Mouse (Mus musculus) embryonic facial prominence, embryonic 14.5 days (tissue): ENCODE results near the gene Tmem97. TPM values are rescaled to one million over a fixed set of nuclear protein-coding genes. Genes with fewer than 3 reads are reported as not detected.

Experiments
- ATAC-seq: fragments of 200-750 bp; cut with Nextera tagmentation; 2 replicates; pipeline ENCODE4 v1.8.0; 2017; ENCODE audit warnings: low read depth, moderate number of reproducible peaks, moderate TSS enrichment
- DNase-seq: peaks from one replicate; pipeline ENCODE4 v3.0.0-alpha.2; 2015; ENCODE audit warnings: low spot score
- H3K27ac ChIP-seq: fragments of 300-500 bp; sonication (generic); replicated peaks from 2 replicates; pipeline ENCODE4 v1.5.1; 2014; ENCODE audit warnings: low read depth, mild to moderate bottlenecking, low read length, moderate library complexity
- H3K27me3 ChIP-seq: fragments of 300-500 bp; sonication (generic); replicated peaks from 2 replicates; pipeline ENCODE4 v1.6.1; 2014; ENCODE audit warnings: low read length; ENCODE audit not compliant: control insufficient read depth, insufficient read depth
- H3K36me3 ChIP-seq: fragments of 300-500 bp; sonication (generic); 2 replicates; pipeline ENCODE4 v1.6.1; 2014; ENCODE audit warnings: low read length, mixed read lengths; ENCODE audit not compliant: control insufficient read depth, insufficient read depth
- H3K4me1 ChIP-seq: fragments of 300-500 bp; sonication (generic); 2 replicates; pipeline ENCODE4 v1.6.1; 2014; ENCODE audit warnings: antibody characterized with exemption, low read length; ENCODE audit not compliant: control insufficient read depth, insufficient read depth
- H3K4me2 ChIP-seq: fragments of 300-500 bp; sonication (generic); 2 replicates; pipeline ENCODE4 v1.6.1; 2014; ENCODE audit warnings: low read depth, mild to moderate bottlenecking, low read length, moderate library complexity, mixed read lengths
- H3K4me3 ChIP-seq: fragments of 300-500 bp; sonication (generic); 2 replicates; pipeline ENCODE4 v1.5.1; 2014; ENCODE audit warnings: low read depth, mild to moderate bottlenecking, low read length
- H3K9ac ChIP-seq: fragments of 300-500 bp; sonication (generic); 2 replicates; pipeline ENCODE4 v1.6.1; 2014; ENCODE audit warnings: low read depth, mild to moderate bottlenecking, low read length, moderate library complexity, mixed read lengths
- H3K9me3 ChIP-seq: fragments of 300-500 bp; sonication (generic); 2 replicates; pipeline ENCODE4 v1.6.1; 2016; ENCODE audit warnings: low read length; ENCODE audit not compliant: control insufficient read depth
- WGBS: fragments of 180-500 bp; shearing (Covaris S2); extraction: QIAGEN DNeasy Blood & Tissue Kit; methylation state at CpG from one replicate; pipeline ENCODE4 v1.1.7; 2014; 5-methylcytosine and 5-hydroxymethylcytosine counted together
- polyA plus RNA-seq: library from polyadenylated mRNA; unstranded; fragments of >200 nt; fragmentation: Nextera tagmentation; extraction: Ambion mirVana; gene quantifications from 2 replicates; pipeline ENCODE4 v1.2.1, GENCODE M21; 2014

Gene Tmem97
- polyA plus RNA-seq, 1 experiment from 2014 or later: 86.9 TPM

GRCm38 (mm10) chr11:78530001-78530400 lies 20.6 kb downstream of the Tmem97 start:
- DNase-seq: no peak
- Histone ChIP-seq H3K4me3 (no peak overlapping the region), H3K4me2 (no peak overlapping the region), H3K4me1 (peaks cover 8% of the 10 kb centered on the region), H3K9me3 (no peaks in the 10 kb centered on the region), H3K27ac (no peak overlapping the region), H3K9ac (no peak overlapping the region), H3K36me3 (peaks cover 64% of the 10 kb centered on the region), H3K27me3 (no peaks in the 10 kb centered on the region)
- ATAC-seq: no peak
- WGBS: 95% methylated on average over 12 of the region's 12 CpGs

- H3K9me3 ChIP-seq: no peaks in the 10 kb centered on the region
- ATAC-seq (no peak), DNase-seq (no peak)
- 82% methylated on average over 9 of the region's 9 CpGs for WGBS
- H3K27ac ChIP-seq: no peak overlapping the region
- H3K4me1 ChIP-seq: no peaks in the 10 kb centered on the region
- no peaks in the 10 kb centered on the region for H3K27me3 ChIP-seq
- H3K9ac ChIP-seq: no peak overlapping the region
- H3K4me2 ChIP-seq: no peak overlapping the region
- peaks cover 77% of the 10 kb centered on the region for H3K36me3 ChIP-seq
- H3K4me3 ChIP-seq: no peak overlapping the region
Observed at GRCm38 (mm10) chr11:78528714-78529113, 21.9 kb downstream of the Tmem97 start.

- H3K9ac ChIP-seq: no peak overlapping the region
- peaks cover 97% of the 10 kb centered on the region for H3K36me3 ChIP-seq
- DNase-seq (no peak), ATAC-seq (no peak)
- H3K4me3 ChIP-seq: no peak overlapping the region
- H3K27ac ChIP-seq: no peak overlapping the region
- H3K4me1 ChIP-seq: no peaks in the 10 kb centered on the region
- H3K4me2 ChIP-seq: no peak overlapping the region
- WGBS: 77% methylated on average over 2 of the region's 2 CpGs
- no peaks in the 10 kb centered on the region for H3K9me3 ChIP-seq
- H3K27me3 ChIP-seq: no peaks in the 10 kb centered on the region
Observed at GRCm38 (mm10) chr11:78524838-78525237, 25.7 kb downstream of the Tmem97 start.

GRCm38 (mm10) chr11:78523241-78523955 lies 27.2 kb downstream of the Tmem97 start:
- Histone ChIP-seq H3K9ac (no peak overlapping the region), H3K27ac (no peak overlapping the region), H3K27me3 (no peaks in the 10 kb centered on the region), H3K9me3 (no peaks in the 10 kb centered on the region), H3K4me2 (no peak overlapping the region), H3K4me1 (no peaks in the 10 kb centered on the region), H3K4me3 (no peak overlapping the region), H3K36me3 (peaks cover 100% of the 10 kb centered on the region)
- ATAC-seq: no peak
- DNase-seq: no peak
- 77% methylated on average over 9 of the region's 9 CpGs for WGBS

GRCm38 (mm10) chr11:78522481-78522997 lies 28.0 kb downstream of the Tmem97 start:
- Histone ChIP-seq H3K36me3 (peaks cover 100% of the 10 kb centered on the region), H3K4me3 (no peak overlapping the region), H3K27ac (no peak overlapping the region), H3K9ac (no peak overlapping the region), H3K9me3 (no peaks in the 10 kb centered on the region), H3K27me3 (no peaks in the 10 kb centered on the region), H3K4me1 (no peaks in the 10 kb centered on the region), H3K4me2 (no peak overlapping the region)
- ATAC-seq (no peak), DNase-seq (peak; percentile 27)
- 73% methylated on average over 1 of the region's 1 CpGs for WGBS

GRCm38 (mm10) chr11:78521880-78522279 lies 28.7 kb downstream of the Tmem97 start:
- Histone ChIP-seq H3K9ac (no peak overlapping the region), H3K36me3 (peaks cover 96% of the 10 kb centered on the region), H3K9me3 (no peaks in the 10 kb centered on the region), H3K27ac (no peak overlapping the region), H3K4me1 (no peaks in the 10 kb centered on the region), H3K4me2 (no peak overlapping the region), H3K27me3 (no peaks in the 10 kb centered on the region), H3K4me3 (no peak overlapping the region)
- ATAC-seq (no peak), DNase-seq (no peak)
- 92% methylated on average over 3 of the region's 3 CpGs for WGBS

- no peaks in the 10 kb centered on the region for H3K9me3 ChIP-seq
- H3K4me2 ChIP-seq: no peak overlapping the region
- H3K27me3 ChIP-seq: no peaks in the 10 kb centered on the region
- H3K36me3 ChIP-seq: peaks cover 91% of the 10 kb centered on the region
- no peak overlapping the region for H3K27ac ChIP-seq
- 87% methylated on average over 10 of the region's 10 CpGs for WGBS
- DNase-seq: no peak
- ATAC-seq: no peak
- no peak overlapping the region for H3K9ac ChIP-seq
- H3K4me1 ChIP-seq: no peaks in the 10 kb centered on the region
- no peak overlapping the region for H3K4me3 ChIP-seq
Observed at GRCm38 (mm10) chr11:78518931-78519330, 31.6 kb downstream of the Tmem97 start.

- Histone ChIP-seq H3K9ac (no peak overlapping the region), H3K27ac (no peak overlapping the region), H3K4me2 (no peak overlapping the region), H3K9me3 (no peaks in the 10 kb centered on the region), H3K27me3 (no peaks in the 10 kb centered on the region), H3K4me1 (peaks cover 11% of the 10 kb centered on the region), H3K36me3 (peaks cover 63% of the 10 kb centered on the region), H3K4me3 (no peak overlapping the region)
- DNase-seq (no peak), ATAC-seq (no peak)
- 57% methylated on average over 2 of the region's 2 CpGs for WGBS
Observed at GRCm38 (mm10) chr11:78515549-78516325, 34.8 kb downstream of the Tmem97 start.
